Mouse (Mus musculus) intestine, embryonic 14.5 days (tissue): ENCODE results near the gene Ankrd13d. TPM values are rescaled to one million over a fixed set of nuclear protein-coding genes. Genes with fewer than 3 reads are reported as not detected.

Experiments
- ATAC-seq: fragments of 200-750 bp; cut with Nextera tagmentation; replicated peaks from 2 replicates; pipeline ENCODE4 v1.8.0; 2017; ENCODE audit warnings: low read depth, moderate number of reproducible peaks, moderate TSS enrichment, moderate library complexity; ENCODE audit not compliant: low FRiP score, low TSS enrichment
- DNase-seq: peaks from one replicate; pipeline ENCODE4 v3.0.0-alpha.2; 2018; ENCODE audit warnings: low spot score
- H3K27ac ChIP-seq: fragments of 300-500 bp; sonication (generic); 2 replicates; pipeline ENCODE4 v1.5.1; 2014; ENCODE audit warnings: low read depth, mild to moderate bottlenecking, control low read depth
- H3K27me3 ChIP-seq: fragments of 300-500 bp; sonication (generic); replicated peaks from 2 replicates; pipeline ENCODE4 v1.6.1; 2014; ENCODE audit warnings: low read length, control low read depth; ENCODE audit not compliant: control insufficient read depth, insufficient read depth
- H3K36me3 ChIP-seq: fragments of 300-500 bp; sonication (generic); 2 replicates; pipeline ENCODE4 v1.6.1; 2014; ENCODE audit warnings: low read length, control low read depth; ENCODE audit not compliant: control insufficient read depth, insufficient read depth
- H3K4me1 ChIP-seq: fragments of 300-500 bp; sonication (generic); replicated peaks from 2 replicates; pipeline ENCODE4 v1.6.1; 2014; ENCODE audit warnings: low read length, control low read depth, mixed read lengths; ENCODE audit not compliant: control insufficient read depth, insufficient read depth
- H3K4me2 ChIP-seq: fragments of 300-500 bp; sonication (generic); 2 replicates; pipeline ENCODE4 v1.6.1; 2014; ENCODE audit warnings: low read length
- H3K4me3 ChIP-seq: fragments of 300-500 bp; sonication (generic); 2 replicates; pipeline ENCODE4 v1.5.1; 2014; ENCODE audit warnings: low read depth, low read length, control low read depth, mixed read lengths
- H3K9ac ChIP-seq: fragments of 300-500 bp; sonication (generic); 2 replicates; pipeline ENCODE4 v1.6.1; 2014; ENCODE audit warnings: mild to moderate bottlenecking, low read length
- H3K9me3 ChIP-seq: fragments of 300-500 bp; sonication (generic); 2 replicates; pipeline ENCODE4 v1.6.1; 2016; ENCODE audit warnings: low read length, control low read depth; ENCODE audit not compliant: control insufficient read depth
- WGBS: fragments of 180-500 bp; shearing (Covaris S2); extraction: QIAGEN DNeasy Blood & Tissue Kit; methylation state at CpG from one replicate; pipeline ENCODE4 v1.1.7; 2014; 5-methylcytosine and 5-hydroxymethylcytosine counted together
- polyA plus RNA-seq: library from polyadenylated mRNA; unstranded; fragments of >200 nt; fragmentation: Nextera tagmentation; extraction: Ambion mirVana; gene quantifications from 2 replicates; pipeline ENCODE4 v1.2.1, GENCODE M21; 2014

Ankrd13d gene
- polyA plus RNA-seq, 1 experiment from 2014 or later: 6.4 TPM

DNA sequence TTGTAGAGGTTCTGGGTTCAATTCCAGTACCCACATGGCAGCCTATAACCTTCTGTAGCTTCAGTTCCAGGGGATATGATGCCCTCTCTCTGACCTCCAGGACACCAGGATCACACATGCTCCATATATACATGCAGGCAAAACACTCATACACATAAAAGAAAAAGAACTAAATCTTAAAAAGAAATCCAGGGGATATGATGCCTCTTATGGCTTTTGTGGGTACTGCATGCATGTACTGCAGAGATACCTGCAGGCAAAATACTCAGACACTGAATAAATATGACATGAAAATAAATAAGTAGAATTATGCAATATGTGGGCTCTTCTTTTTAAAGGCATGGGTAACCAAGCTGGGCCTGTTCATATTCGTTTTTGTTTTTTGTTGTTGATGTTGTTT lies 35.9 kb downstream of the Ankrd13d start:
- Histone ChIP-seq H3K9ac (no peak overlapping the region), H3K9me3 (no peaks in the 10 kb centered on the region), H3K27me3 (no peaks in the 10 kb centered on the region), H3K4me3 (no peak overlapping the region), H3K36me3 (no peaks in the 10 kb centered on the region), H3K4me1 (no peaks in the 10 kb centered on the region), H3K4me2 (no peak overlapping the region), H3K27ac (no peak overlapping the region)
- DNase-seq (no peak), ATAC-seq (no peak)
- 51% methylated on average over 1 of the region's 1 CpGs for WGBS

DNA sequence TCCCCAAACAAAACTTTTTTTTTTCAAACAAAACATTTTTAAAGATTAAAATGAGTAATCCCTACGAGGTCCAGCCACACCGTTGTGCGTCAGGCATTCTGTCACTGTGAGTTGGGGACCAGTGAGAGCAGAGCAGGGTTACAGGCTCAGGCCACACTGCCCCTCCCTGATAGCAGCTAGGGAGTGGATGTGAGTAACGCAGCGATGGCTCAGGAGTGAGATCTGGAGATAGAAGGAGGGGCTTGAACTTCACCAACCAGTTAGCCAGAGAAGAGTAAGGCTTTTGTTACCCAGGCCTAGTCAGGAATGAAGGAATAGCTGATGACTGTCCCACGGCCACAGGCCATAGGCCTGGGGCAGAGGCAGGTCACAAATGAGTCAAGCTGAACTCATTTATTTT lies 38.2 kb downstream of the Ankrd13d start:
- no peak overlapping the region for H3K9ac ChIP-seq
- no peaks in the 10 kb centered on the region for H3K27me3 ChIP-seq
- no peaks in the 10 kb centered on the region for H3K4me1 ChIP-seq
- no peak overlapping the region for H3K27ac ChIP-seq
- H3K9me3 ChIP-seq: no peaks in the 10 kb centered on the region
- H3K4me2 ChIP-seq: no peak overlapping the region
- no peak for DNase-seq
- 83% methylated on average over 6 of the region's 6 CpGs for WGBS
- no peak for ATAC-seq
- no peak overlapping the region for H3K4me3 ChIP-seq
- no peaks in the 10 kb centered on the region for H3K36me3 ChIP-seq

DNA sequence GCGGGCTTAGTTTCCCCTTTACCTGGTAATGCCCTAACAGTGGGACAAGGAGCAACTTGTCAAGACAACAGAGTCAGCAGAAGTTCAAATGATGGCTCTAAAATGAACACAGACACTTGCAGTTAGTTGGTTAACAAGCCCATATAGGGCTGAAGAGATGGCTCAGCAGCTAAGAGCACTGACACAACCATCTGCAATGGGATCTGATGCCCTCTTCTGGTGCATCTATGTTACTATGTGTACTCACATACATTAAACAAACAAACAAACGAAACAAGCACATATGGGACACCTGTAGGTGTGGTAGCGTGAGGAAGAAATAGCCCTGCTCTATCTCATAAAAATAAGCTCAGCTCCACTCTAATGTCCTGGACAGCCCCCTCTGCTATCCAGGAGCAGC lies 40.5 kb downstream of the Ankrd13d start:
- H3K27me3 ChIP-seq: no peaks in the 10 kb centered on the region
- no peaks in the 10 kb centered on the region for H3K9me3 ChIP-seq
- no peak overlapping the region for H3K27ac ChIP-seq
- 63% methylated on average over 3 of the region's 3 CpGs for WGBS
- H3K9ac ChIP-seq: no peak overlapping the region
- H3K4me2 ChIP-seq: no peak overlapping the region
- no peak overlapping the region for H3K4me3 ChIP-seq
- DNase-seq (no peak), ATAC-seq (no peak)
- H3K36me3 ChIP-seq: no peaks in the 10 kb centered on the region
- H3K4me1 ChIP-seq: no peaks in the 10 kb centered on the region

DNA sequence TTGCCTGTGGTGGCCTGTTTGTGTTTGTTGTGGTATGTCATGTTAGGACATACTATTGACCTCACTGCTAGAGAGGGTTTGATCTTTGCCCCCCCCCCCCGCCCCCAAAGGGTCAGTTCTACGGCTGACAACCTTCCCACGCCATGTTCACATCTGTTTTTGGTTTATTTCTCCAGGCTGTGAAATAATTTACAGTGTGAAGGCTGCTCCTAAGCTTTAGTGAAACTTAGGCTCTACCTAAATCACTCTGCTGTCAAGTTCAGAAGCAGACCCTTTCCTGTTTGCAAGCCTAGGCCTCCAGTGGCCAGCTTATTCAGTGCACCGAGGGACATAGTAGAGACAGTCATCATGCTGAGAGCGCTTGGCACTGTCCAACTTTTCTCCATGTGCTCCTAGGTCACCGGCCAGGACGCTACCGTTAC lies 42.7 kb downstream of the Ankrd13d start:
- no peaks in the 10 kb centered on the region for H3K27me3 ChIP-seq
- DNase-seq (no peak), ATAC-seq (no peak)
- no peaks in the 10 kb centered on the region for H3K4me1 ChIP-seq
- WGBS: 47% methylated on average over 8 of the region's 8 CpGs
- no peak overlapping the region for H3K4me2 ChIP-seq
- no peak overlapping the region for H3K27ac ChIP-seq
- no peaks in the 10 kb centered on the region for H3K36me3 ChIP-seq
- no peak overlapping the region for H3K9ac ChIP-seq
- no peak overlapping the region for H3K4me3 ChIP-seq
- no peaks in the 10 kb centered on the region for H3K9me3 ChIP-seq

GRCm38 (mm10) chr19:4234548-4234947 lies 48.4 kb downstream of the Ankrd13d start:
- H3K27ac ChIP-seq: no peak overlapping the region
- no peak for DNase-seq
- H3K4me2 ChIP-seq: no peak overlapping the region
- no peaks in the 10 kb centered on the region for H3K36me3 ChIP-seq
- H3K9ac ChIP-seq: no peak overlapping the region
- 74% methylated on average over 4 of the region's 4 CpGs for WGBS
- no peaks in the 10 kb centered on the region for H3K27me3 ChIP-seq
- H3K4me3 ChIP-seq: no peak overlapping the region
- peaks cover 17% of the 10 kb centered on the region for H3K4me1 ChIP-seq
- H3K9me3 ChIP-seq: no peaks in the 10 kb centered on the region
- no peak for ATAC-seq

GRCm38 (mm10) chr19:4232651-4233050 lies 50.3 kb downstream of the Ankrd13d start:
- no peak for ATAC-seq
- Histone ChIP-seq H3K4me3 (no peak overlapping the region), H3K9ac (0 out of 2 replicates have a peak overlapping the region, but pooled peaks have one; percentile 48)

GRCm38 (mm10) chr19:4232186-4232572 lies 50.8 kb downstream of the Ankrd13d start:
- H3K27ac ChIP-seq: peak overlapping the region; percentile 82
- peak overlapping the region; percentile 66 for H3K4me2 ChIP-seq
- H3K9me3 ChIP-seq: no peaks in the 10 kb centered on the region
- WGBS: 41% methylated on average over 2 of the region's 2 CpGs
- H3K4me3 ChIP-seq: peak overlapping the region; percentile 62
- H3K36me3 ChIP-seq: no peaks in the 10 kb centered on the region
- DNase-seq (no peak), ATAC-seq (no peak)
- peak overlapping the region; percentile 48 for H3K9ac ChIP-seq
- peaks cover 21% of the 10 kb centered on the region for H3K4me1 ChIP-seq
- no peaks in the 10 kb centered on the region for H3K27me3 ChIP-seq

More at GRCm38 (mm10) chr19:4232651-4233050, 50.3 kb downstream of the Ankrd13d start:
- no peak overlapping the region for H3K27ac ChIP-seq
- no peaks in the 10 kb centered on the region for H3K9me3 ChIP-seq
- H3K27me3 ChIP-seq: no peaks in the 10 kb centered on the region
- H3K4me1 ChIP-seq: peaks cover 21% of the 10 kb centered on the region
- peak overlapping the region; percentile 66; the same call in 1 of the 2 replicates for H3K4me2 ChIP-seq
- WGBS: 79% methylated on average over 7 of the region's 7 CpGs
- DNase-seq: no peak
- no peaks in the 10 kb centered on the region for H3K36me3 ChIP-seq

DNA sequence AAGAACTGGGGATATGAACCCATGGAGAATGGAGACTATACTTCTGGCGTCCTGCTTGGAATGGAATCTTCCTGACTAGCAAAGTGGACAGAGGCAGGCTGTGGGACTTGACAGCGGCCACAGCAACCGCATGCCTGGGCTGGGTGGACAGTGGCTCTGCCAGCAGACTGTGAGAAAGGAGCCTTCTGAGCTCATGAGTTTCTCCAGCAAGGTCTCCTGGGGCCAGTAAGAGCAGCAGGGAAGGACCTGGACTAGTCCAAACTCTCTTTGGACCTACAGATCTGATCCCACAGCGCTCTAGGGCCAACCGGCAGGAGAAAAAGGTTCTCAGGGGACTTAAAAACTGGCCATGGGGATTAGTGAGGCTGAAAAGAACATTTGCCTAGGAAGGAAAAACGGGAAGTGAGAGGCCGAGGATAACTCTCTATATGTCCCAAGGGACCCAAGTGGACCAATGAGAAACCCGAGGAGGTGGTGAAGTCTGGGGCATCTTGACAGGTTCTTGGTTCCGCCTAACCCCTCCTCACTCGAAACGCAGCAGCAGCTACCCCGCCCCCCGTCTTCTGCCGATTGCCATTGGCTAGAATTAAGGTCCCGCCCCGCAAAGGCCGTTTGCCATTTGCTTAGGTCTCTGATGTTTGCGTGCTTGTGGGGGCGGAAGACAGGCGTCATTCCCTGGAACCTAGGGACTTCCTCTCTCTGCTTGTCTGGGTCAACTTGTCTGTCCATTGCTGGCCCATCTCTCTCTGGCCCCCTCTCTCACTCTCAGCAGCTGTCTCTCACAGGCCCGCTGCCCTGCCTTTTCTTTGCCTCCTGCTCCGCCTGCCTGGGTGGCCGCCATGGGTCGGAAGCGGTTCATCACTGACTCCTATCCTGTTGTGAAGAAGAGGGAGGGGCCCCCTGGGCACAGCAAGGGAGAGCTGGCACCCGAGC lies 51.4 kb downstream of the Ankrd13d start, which contains the start of gene Pold4:
Pold4 (plus strand) TSS at position 647 of the 933 bp plus-strand sequence.
- H3K9me3 ChIP-seq: no peaks in the 10 kb centered on the region
- H3K4me2 ChIP-seq: peak within 1 kb of the TSS; percentile 66
- peak within 1 kb of the TSS; percentile 62 for H3K4me3 ChIP-seq
- H3K27me3 ChIP-seq: no peaks in the 10 kb centered on the region
- WGBS: 13% methylated on average over 25 of the region's 26 CpGs
- ATAC-seq (peak; percentile 73), DNase-seq (peak; percentile 94)
- peak within 1 kb of the TSS; percentile 48 for H3K9ac ChIP-seq
- H3K27ac ChIP-seq: peak within 1 kb of the TSS; percentile 82
- H3K36me3 ChIP-seq: no peaks in the 10 kb centered on the region
- H3K4me1 ChIP-seq: peaks cover 21% of the 10 kb centered on the region
